Mouse (Mus musculus): ENCODE results near the gene Ate1. TPM values are rescaled to one million over a fixed set of nuclear protein-coding genes. Genes with fewer than 3 reads are reported as not detected.
A peak's percentile ranks its signal among the peaks of the same experiment; 100 is the strongest.
"Not testable (repeated sequence)": the region's sequence is repeated elsewhere in the genome, so short reads cannot be mapped to it uniquely, and the experiment has no call there.

The Ate1 gene
- total RNA-seq, 2 experiments from 2014 or later, result 61.6 to 61.9 TPM

GRCm38 (mm10) chr7:130419961-130420360 is 100.2 kb downstream of the Ate1 start:
- DNase-seq (ENCODE audit: low spot score in 2 of 2), result no peak

GRCm38 (mm10) chr7:130407622-130408021 is 112.5 kb downstream of the Ate1 start:
- DNase-seq (ENCODE audit: low spot score in 2 of 2), result no peak

- no peak for DNase-seq (ENCODE audit: low spot score in 2 of 2)
Measured at GRCm38 (mm10) chr7:130403346-130403745, 116.8 kb downstream of the Ate1 start.

GRCm38 (mm10) chr7:130394697-130395096 is 125.5 kb downstream of the Ate1 start:
- DNase-seq (ENCODE audit: low spot score in 2 of 2), result no peak

- DNase-seq (ENCODE audit: low spot score in 2 of 2), result not testable (repeated sequence)
Measured at GRCm38 (mm10) chr7:130390060-130390459, 130.1 kb downstream of the Ate1 start.

- DNase-seq (ENCODE audit: low spot score in 2 of 2), result no peak
Measured at GRCm38 (mm10) chr7:130386308-130386707, 133.9 kb downstream of the Ate1 start.

- no peak for DNase-seq (ENCODE audit: low spot score in 2 of 2)
Measured at GRCm38 (mm10) chr7:130385732-130386294, 134.4 kb downstream of the Ate1 start.

- no peak for DNase-seq (ENCODE audit: low spot score in 2 of 2)
Measured at GRCm38 (mm10) chr7:130382126-130382525, 138.0 kb downstream of the Ate1 start.

- peak; percentile 28 to 66 for DNase-seq (ENCODE audit: low spot score in 2 of 2)
Measured at GRCm38 (mm10) chr7:130381387-130381951, 138.7 kb downstream of the Ate1 start.

- DNase-seq (ENCODE audit: low spot score in 2 of 2), result peak; percentile 21 to 37
Measured at GRCm38 (mm10) chr7:130380769-130381355, 139.3 kb downstream of the Ate1 start.

GRCm38 (mm10) chr7:130380367-130380766 is 139.8 kb downstream of the Ate1 start:
- DNase-seq (ENCODE audit: low spot score in 2 of 2), result no peak

- DNase-seq (ENCODE audit: low spot score in 2 of 2), result no peak
Measured at GRCm38 (mm10) chr7:130379886-130380285, 140.3 kb downstream of the Ate1 start.

- no peak for DNase-seq (ENCODE audit: low spot score in 2 of 2)
Measured at GRCm38 (mm10) chr7:130378308-130378707, 141.9 kb downstream of the Ate1 start.

GRCm38 (mm10) chr7:130374311-130374710 is 145.9 kb downstream of the Ate1 start:
- DNase-seq (ENCODE audit: low spot score in 2 of 2), result no peak

- DNase-seq (ENCODE audit: low spot score in 2 of 2), result no peak
Measured at GRCm38 (mm10) chr7:130368827-130369641, 151.1 kb downstream of the Ate1 start.

GRCm38 (mm10) chr7:130368036-130368826 is 151.9 kb downstream of the Ate1 start:
- no peak for DNase-seq (ENCODE audit: low spot score in 2 of 2)

- no peak for DNase-seq (ENCODE audit: low spot score in 2 of 2)
Measured at GRCm38 (mm10) chr7:130367222-130368035, 152.7 kb downstream of the Ate1 start.

- DNase-seq (ENCODE audit: low spot score in 2 of 2), result no peak
Measured at GRCm38 (mm10) chr7:130365711-130366110, 154.5 kb downstream of the Ate1 start.
